Mouse (Mus musculus): ENCODE measurements at regions not wholly inside any gene's neighbourhood (a gene's known extent, or its start where the extent isn't known, plus 50 kb on each side); places are given as distances from the start of the nearest gene placed in this dataset.

DNA sequence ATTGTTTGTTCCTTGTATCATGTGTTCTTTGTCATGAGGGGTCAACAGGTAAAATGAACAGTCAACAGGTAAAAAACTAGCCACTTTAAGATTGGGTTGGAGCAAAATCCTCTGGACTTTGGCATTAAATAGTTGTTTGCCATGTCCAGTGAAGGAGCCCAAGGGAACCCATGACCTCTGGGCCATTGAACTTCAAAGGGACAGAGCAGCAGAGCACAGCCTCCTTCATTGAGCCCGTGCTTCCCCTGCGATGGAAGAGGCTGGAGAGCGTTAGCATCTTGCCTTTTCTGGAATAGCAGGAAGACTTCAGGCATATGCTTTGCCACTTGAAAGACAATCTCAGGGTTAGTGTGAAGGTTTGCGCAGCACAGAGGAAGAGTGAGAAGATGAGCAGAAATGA, 320.4 kb upstream of the Id2 start:
- no peak for TF ChIP-seq CTCF (IDR thresholded peaks at IDR 0.05; ENCODE audit: low read depth)
- no peak for TF ChIP-seq EP300 (optimal IDR thresholded peaks at IDR 0.05)

Data from stomach, postnatal 0 days (tissue).